Mouse (Mus musculus): Measurements from ENCODE around the gene Aco1.

DNA sequence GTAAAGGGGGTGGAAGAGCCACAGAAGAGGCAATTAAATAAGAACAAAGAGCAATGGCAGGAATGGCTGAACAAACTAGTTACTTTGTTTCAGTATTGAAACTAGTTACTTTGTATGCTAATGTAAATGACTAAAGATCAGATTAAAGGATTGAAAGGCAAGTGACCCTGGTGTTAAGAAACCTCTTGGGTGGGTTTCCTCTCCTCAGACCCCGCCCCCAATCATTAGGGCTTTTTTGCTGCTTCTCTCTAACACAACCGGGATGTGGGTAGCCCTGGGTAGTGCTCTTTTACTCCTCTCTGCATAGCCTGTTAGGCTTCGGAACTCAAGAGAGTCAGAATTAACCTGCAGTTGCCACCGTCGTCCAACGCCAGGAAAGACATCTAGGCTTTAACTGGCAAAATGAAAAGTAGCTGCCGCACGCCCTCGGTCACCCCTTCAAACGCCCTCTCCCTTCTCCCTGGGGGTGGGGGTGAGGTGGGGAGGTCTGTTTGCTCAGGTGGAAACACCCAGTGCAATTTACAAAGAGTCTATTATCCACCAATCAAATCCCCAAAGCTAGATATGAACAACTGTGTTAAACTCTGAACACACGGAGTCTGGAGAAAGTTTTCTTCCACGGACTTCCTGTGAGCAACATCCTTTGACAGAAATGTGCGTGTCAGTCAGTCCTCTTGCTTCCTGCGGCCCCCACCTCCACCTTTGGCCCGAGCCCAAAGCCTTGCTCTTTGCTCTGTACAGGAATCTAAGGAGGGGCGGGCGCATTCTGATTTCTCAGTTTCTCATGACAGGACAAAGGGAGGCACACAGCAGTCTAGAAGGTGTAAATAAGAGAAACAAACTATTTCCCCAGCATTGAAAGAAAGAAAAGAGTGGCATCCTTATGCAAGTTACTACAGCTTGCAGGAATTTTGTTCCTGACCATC, 95.9 kb downstream of the Aco1 start:
- peak; percentile 10; the same call in 1 of the 2 replicates for TF ChIP-seq CTCF (IDR thresholded peaks at IDR 0.05; ENCODE audit: extremely low read depth, insufficient read length, insufficient replicate concordance, low read depth, low read length)
- 0 out of 2 replicates have a peak, but pooled peaks have one; percentile 35 for TF ChIP-seq POLR2A (IDR thresholded peaks at IDR 0.05; ENCODE audit: low read depth, low read length)

Data from small intestine, adult 2 months (tissue).